Mouse (Mus musculus): ENCODE data around the gene Calml3. TPM values are rescaled to one million over a fixed set of nuclear protein-coding genes. Genes with fewer than 3 reads are reported as not detected.

Calml3 gene
- not detected for total RNA-seq (2023)

DNA sequence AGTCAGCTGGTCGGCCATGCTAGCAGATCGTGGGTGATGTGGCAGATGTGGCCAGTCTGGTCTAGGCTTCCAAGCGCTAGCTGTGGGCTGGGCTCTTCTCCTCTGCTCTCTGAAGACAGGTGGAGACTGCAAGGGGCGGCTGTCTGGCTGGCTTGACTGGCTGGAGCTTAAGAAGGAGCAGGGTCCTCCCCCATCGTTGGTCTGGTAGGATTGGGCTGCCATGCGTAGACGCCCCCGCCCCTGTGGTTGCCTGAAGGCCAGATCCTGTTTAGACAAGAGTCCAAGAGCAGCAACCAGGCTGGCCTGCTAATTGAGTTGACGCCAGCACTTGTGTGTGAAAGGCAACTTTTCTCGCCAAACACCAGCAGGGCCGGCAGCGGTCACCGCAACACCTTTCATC, at the start of gene Calml3:
Gene Calml3, minus strand, starts transcription at position 131 of the 400 bp plus-strand sequence.

DNA sequence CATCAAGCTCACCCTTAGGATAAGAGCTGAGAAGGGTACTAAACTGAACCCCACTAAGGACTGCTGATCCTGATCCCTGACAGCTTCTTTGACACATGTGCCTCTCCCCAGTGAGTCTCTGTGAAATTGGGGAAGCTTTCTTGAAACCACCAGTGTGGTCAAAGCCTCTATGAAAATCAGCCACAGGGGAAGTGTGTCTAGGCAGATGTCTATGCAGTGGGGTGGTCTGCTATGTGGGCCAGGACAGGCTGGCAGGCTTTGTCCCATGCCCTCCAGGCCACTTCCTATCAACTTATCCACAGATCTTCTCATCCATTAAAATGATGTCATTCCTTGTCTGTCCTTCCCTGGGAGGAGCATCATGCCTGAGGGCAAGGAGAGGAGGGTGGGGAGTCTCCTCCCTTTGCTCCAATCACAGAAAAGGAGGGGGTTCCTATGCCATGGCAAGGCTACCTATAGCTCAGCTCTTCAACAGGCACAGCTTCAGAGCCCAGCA, 33.2 kb upstream of the Calml3 start, which contains the start of gene Calm4:
Gene Calm4, plus strand, starts transcription at position 446 of the 496 bp plus-strand sequence.

Other genes starting within 250 kb of the Calml3 start
- gene Fam208b, start 193.2 kb downstream of the Calml3 start, total RNA-seq (2023), result 10 to 100 TPM in 1 of 2 experiments, 1 to 10 TPM in 1; 8.6 to 10.7 TPM
- 1 to 10 TPM; 2.2 to 2.9 TPM for gene Asb13, start 170.3 kb downstream of the Calml3 start, total RNA-seq (2023)
- gene Calm4, start 33.4 kb upstream of the Calml3 start, total RNA-seq (2023), result not detected
- gene Calm5, start 49.9 kb upstream of the Calml3 start, total RNA-seq (2023), result not detected
- gene Net1, start 113.9 kb upstream of the Calml3 start, total RNA-seq (2023), result 10 to 100 TPM; 18.1 to 23.9 TPM
- gene Tubal3, start 114.0 kb upstream of the Calml3 start, total RNA-seq (2023), result not detected
- gene Ucn3, start 141.0 kb upstream of the Calml3 start, total RNA-seq (2023), result not detected
- gene Akr1c14, start 244.7 kb upstream of the Calml3 start, total RNA-seq (2023), result not detected